Mouse (Mus musculus) embryonic facial prominence, embryonic 13.5 days (tissue): ENCODE measurements around the gene Bmp2. TPM values are rescaled to one million over a fixed set of nuclear protein-coding genes. Genes with fewer than 3 reads are reported as not detected.

Experiments used
- ATAC-seq: fragments of 200-750 bp; cut with Nextera tagmentation; 2 replicates; pipeline ENCODE4 v1.8.0; 2017; ENCODE audit warnings: low read depth; ENCODE audit not compliant: insufficient number of reproducible peaks, insufficient read depth, low FRiP score, low TSS enrichment
- H3K27ac ChIP-seq: fragments of 300-500 bp; sonication (generic); 2 replicates; pipeline ENCODE4 v1.5.1; 2015; ENCODE audit warnings: moderate library complexity, mild to moderate bottlenecking, inconsistent platforms
- H3K27me3 ChIP-seq: fragments of 300-500 bp; sonication (generic); 2 replicates; pipeline ENCODE4 v1.6.1; 2015; ENCODE audit warnings: mild to moderate bottlenecking, inconsistent platforms
- H3K36me3 ChIP-seq: fragments of 300-500 bp; sonication (generic); 2 replicates; pipeline ENCODE4 v1.6.1; 2015; ENCODE audit warnings: mild to moderate bottlenecking, inconsistent platforms
- H3K4me1 ChIP-seq: fragments of 300-500 bp; sonication (generic); 2 replicates; pipeline ENCODE4 v1.6.1; 2015; ENCODE audit warnings: inconsistent platforms
- H3K4me2 ChIP-seq: fragments of 300-500 bp; sonication (generic); 2 replicates; pipeline ENCODE4 v1.6.1; 2015; ENCODE audit warnings: moderate library complexity, mild to moderate bottlenecking, inconsistent platforms
- H3K4me3 ChIP-seq: fragments of 300-500 bp; sonication (generic); 2 replicates; pipeline ENCODE4 v1.5.1; 2015; ENCODE audit warnings: mild to moderate bottlenecking, inconsistent platforms
- H3K9ac ChIP-seq: fragments of 300-500 bp; sonication (generic); 2 replicates; pipeline ENCODE4 v1.6.1; 2015; ENCODE audit warnings: mild to moderate bottlenecking, inconsistent platforms
- H3K9me3 ChIP-seq: fragments of 300-500 bp; sonication (generic); 2 replicates; pipeline ENCODE4 v1.6.1; 2016; ENCODE audit warnings: inconsistent platforms
- WGBS: fragments of 180-500 bp; shearing (Covaris S2); methylation state at CpG from one replicate; pipeline ENCODE4 v1.1.7; 2015; ENCODE audit warnings: mixed read lengths; 5-methylcytosine and 5-hydroxymethylcytosine counted together
- polyA plus RNA-seq: library from polyadenylated mRNA; unstranded; fragments of >200 nt; fragmentation: Nextera tagmentation; extraction: Ambion mirVana; gene quantifications from 2 replicates; pipeline ENCODE4 v1.2.1, GENCODE M21; 2015

Bmp2 gene
- 21.7 and 24.3 TPM in 2 replicates for polyA plus RNA-seq

DNA sequence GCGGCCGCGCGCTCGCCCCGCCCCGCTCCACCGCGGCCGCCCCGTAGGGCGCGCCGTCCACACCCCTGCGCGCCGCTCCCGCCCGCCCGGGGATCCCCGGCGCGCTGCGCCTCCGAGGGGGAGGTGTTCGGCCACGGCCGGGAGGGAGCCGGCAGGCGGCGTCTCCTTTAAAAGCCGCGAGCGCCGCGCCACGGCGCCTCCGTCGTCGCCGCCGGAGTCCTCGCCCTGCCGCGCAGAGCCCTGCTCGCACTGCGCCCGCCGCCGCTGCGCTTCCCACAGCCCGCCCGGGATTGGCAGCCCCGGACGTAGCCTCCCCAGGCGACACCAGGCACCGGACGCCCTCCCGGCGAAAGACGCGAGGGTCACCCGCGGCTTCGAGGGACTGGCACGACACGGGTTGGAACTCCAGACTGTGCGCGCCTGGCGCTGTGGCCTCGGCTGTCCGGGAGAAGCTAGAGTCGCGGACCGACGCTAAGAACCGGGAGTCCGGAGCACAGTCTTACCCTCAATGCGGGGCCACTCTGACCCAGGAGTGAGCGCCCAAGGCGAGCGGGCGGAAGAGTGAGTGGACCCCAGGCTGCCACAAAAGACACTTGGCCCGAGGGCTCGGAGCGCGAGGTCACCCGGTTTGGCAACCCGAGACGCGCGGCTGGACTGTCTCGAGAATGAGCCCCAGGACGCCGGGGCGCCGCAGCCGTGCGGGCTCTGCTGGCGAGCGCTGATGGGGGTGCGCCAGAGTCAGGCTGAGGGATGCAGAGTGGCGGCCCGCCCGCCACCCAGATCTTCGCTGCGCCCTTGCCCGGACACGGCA, at the start of gene Bmp2:
Gene Bmp2, plus strand, starts transcription at position 129 of the 811 bp plus-strand sequence.
- under 1% methylated on average over 103 of the region's 110 CpGs for WGBS
- H3K36me3 ChIP-seq: no peaks in the 10 kb centered on the region

DNA sequence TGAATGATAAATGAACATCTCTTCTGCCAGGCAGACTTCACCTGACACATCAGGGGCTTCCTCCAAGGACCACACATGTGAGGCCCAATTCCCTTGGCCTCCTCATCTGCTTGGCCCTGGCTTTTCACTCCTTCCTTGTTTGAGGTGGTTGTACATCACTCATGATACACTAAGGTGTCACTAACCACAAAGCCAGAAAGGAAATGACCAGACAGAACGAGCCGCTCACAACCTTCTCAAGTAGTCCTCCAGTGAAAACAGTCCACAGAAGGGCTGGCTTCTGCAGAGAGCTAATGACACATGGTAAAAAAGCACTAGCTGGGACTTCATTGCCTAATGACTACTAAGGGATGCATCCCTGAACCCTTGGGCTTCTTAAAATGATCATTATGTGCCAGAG, 46.3 kb upstream of the Bmp2 start:
- Histone ChIP-seq H3K9ac (no peak overlapping the region), H3K4me2 (no peak overlapping the region), H3K4me1 (no peaks in the 10 kb centered on the region), H3K36me3 (no peaks in the 10 kb centered on the region), H3K4me3 (no peak overlapping the region), H3K9me3 (no peaks in the 10 kb centered on the region), H3K27ac (no peak overlapping the region), H3K27me3 (no peaks in the 10 kb centered on the region)
- WGBS: 91% methylated on average over 2 of the region's 2 CpGs
- ATAC-seq: no peak

More for the DNA sequence above, at the start of gene Bmp2:
- peak; percentile 54 for ATAC-seq
- Histone ChIP-seq H3K27ac (peak within 1 kb of the TSS; percentile 79), H3K27me3 (peaks cover 39% of the 10 kb centered on the region), H3K4me1 (peaks cover 20% of the 10 kb centered on the region), H3K9ac (peak within 1 kb of the TSS; percentile 87), H3K9me3 (no peaks in the 10 kb centered on the region), H3K4me2 (peak within 1 kb of the TSS; percentile 88), H3K4me3 (peak within 1 kb of the TSS; percentile 72)

DNA sequence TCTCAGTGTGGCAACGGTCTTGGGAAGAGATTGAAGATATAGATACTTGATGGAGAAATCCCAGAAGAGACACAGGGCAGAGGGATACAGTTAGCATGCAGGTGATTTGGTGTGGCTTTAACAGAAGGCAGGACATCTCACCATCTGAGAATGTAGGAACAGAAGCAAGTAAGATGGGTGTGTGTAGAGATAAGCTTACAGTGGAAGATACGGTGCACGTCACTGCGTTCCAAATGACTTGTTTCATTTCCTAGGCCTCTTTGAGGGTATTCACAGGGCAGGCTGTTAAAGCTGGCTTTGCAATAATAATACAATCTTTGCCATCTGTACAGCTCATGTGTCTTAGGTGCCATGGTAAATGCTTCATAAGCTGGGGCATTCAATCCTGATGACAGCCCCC, 44.9 kb upstream of the Bmp2 start:
- ATAC-seq: no peak
- Histone ChIP-seq H3K9ac (no peak overlapping the region), H3K4me1 (no peaks in the 10 kb centered on the region), H3K4me2 (no peak overlapping the region), H3K27me3 (no peaks in the 10 kb centered on the region), H3K36me3 (no peaks in the 10 kb centered on the region), H3K27ac (no peak overlapping the region), H3K9me3 (no peaks in the 10 kb centered on the region), H3K4me3 (no peak overlapping the region)
- 90% methylated on average over 4 of the region's 4 CpGs for whole genome bisulfite sequencing

GRCm38 (mm10) chr2:133509141-133509540, 42.8 kb upstream of the Bmp2 start:
- no peak overlapping the region for H3K4me2 ChIP-seq
- no peak overlapping the region for H3K9ac ChIP-seq
- no peaks in the 10 kb centered on the region for H3K9me3 ChIP-seq
- H3K36me3 ChIP-seq: no peaks in the 10 kb centered on the region
- ATAC-seq: no peak
- no peaks in the 10 kb centered on the region for H3K27me3 ChIP-seq
- no peaks in the 10 kb centered on the region for H3K4me1 ChIP-seq
- 87% methylated on average over 16 of the region's 16 CpGs for WGBS
- no peak overlapping the region for H3K27ac ChIP-seq
- no peak overlapping the region for H3K4me3 ChIP-seq

DNA sequence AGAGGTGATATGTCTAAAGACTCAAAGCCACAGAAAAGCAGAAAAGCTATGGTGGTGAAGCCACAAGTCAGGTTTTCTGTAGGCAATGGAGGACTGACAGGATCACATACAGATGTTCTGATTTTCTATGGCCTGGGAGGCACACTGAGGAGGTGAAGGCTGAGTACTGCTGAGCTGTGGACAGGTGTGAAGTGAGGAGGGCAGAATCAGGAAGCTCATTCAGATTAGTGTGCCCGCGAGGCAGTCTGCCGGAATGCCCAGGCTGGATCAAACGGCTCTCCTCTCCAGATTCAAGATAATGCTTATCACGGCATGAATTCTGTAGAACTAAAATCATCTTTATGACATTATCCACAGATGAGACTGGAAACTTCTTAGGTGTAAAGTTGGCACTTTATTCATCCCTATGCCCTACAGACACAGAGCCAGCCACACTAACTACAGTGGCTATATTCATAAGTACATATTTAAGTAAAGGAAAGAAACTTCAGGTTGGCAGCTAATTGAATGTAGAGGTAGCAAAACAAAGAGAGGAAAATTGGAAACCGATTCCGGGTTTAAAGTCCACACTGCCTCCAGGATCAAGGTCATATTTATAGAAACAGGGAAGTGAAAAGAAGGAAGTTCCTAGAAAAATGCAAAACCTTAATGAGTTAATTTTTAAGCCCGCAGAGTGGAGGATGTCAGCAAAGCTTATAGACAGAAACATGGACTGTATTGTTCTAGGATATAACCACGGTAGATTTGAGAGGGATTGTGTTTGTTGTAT, 40.8 kb upstream of the Bmp2 start:
- Histone ChIP-seq H3K9me3 (no peaks in the 10 kb centered on the region), H3K36me3 (no peaks in the 10 kb centered on the region), H3K27ac (no peak overlapping the region), H3K27me3 (no peaks in the 10 kb centered on the region), H3K9ac (no peak overlapping the region), H3K4me1 (no peaks in the 10 kb centered on the region), H3K4me2 (no peak overlapping the region), H3K4me3 (no peak overlapping the region)
- ATAC-seq: no peak
- 77% methylated on average over 9 of the region's 9 CpGs for WGBS

DNA sequence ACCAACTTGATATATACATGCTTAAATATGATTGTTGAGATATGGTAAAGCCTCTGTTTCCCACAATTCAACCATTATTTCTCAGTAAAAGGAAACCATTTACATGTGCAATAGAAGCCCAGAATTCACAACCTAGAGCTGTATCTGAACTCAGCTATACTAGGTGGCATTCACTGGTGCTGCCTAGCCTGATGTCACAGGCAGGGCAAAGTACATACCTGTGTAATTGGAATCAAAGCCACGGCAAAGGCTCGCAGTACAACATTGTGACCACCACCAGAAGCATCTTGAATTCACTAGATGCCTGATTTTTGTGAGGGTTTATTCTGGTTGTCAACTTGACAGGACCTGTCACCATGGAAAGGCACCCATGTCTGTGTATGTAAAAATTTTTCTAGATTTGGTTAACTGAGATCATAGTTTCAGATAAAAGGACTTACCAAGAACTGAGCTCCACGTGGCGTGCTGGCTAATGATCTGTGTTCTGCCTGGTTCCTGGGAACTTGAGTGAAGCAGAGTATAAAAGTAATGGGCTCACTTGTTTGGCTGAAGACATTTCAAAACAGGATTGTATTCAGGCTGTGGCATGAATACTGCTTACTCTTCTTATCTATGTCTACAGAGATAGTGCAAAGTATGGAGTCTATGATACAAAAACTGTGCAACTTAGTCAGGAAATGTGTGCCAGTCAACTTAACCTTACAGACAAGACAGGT, 35.5 kb upstream of the Bmp2 start:
- H3K4me2 ChIP-seq: no peak overlapping the region
- no peaks in the 10 kb centered on the region for H3K9me3 ChIP-seq
- H3K27me3 ChIP-seq: no peaks in the 10 kb centered on the region
- no peaks in the 10 kb centered on the region for H3K36me3 ChIP-seq
- H3K9ac ChIP-seq: no peak overlapping the region
- 86% methylated on average over 4 of the region's 4 CpGs for WGBS
- H3K27ac ChIP-seq: no peak overlapping the region
- no peak overlapping the region for H3K4me3 ChIP-seq
- 0 out of 2 replicates have a peak, but pooled peaks cover 6% of the 10 kb centered on the region for H3K4me1 ChIP-seq
- ATAC-seq: no peak

GRCm38 (mm10) chr2:133517867-133518266, 34.1 kb upstream of the Bmp2 start:
- no peaks in the 10 kb centered on the region for H3K36me3 ChIP-seq
- ATAC-seq: no peak
- no peak overlapping the region for H3K9ac ChIP-seq
- H3K9me3 ChIP-seq: no peaks in the 10 kb centered on the region
- no peaks in the 10 kb centered on the region for H3K27me3 ChIP-seq
- no peak overlapping the region for H3K27ac ChIP-seq
- no peak overlapping the region for H3K4me2 ChIP-seq
- H3K4me1 ChIP-seq: 0 out of 2 replicates have a peak, but pooled peaks cover 6% of the 10 kb centered on the region
- WGBS: 81% methylated on average over 2 of the region's 2 CpGs
- H3K4me3 ChIP-seq: no peak overlapping the region

GRCm38 (mm10) chr2:133521193-133521592, 30.8 kb upstream of the Bmp2 start:
- H3K27ac ChIP-seq: no peak overlapping the region
- H3K27me3 ChIP-seq: no peaks in the 10 kb centered on the region
- H3K4me1 ChIP-seq: peaks cover 13% of the 10 kb centered on the region
- H3K9ac ChIP-seq: no peak overlapping the region
- no peak overlapping the region for H3K4me3 ChIP-seq
- H3K36me3 ChIP-seq: no peaks in the 10 kb centered on the region
- no peaks in the 10 kb centered on the region for H3K9me3 ChIP-seq
- ATAC-seq: no peak
- no peak overlapping the region for H3K4me2 ChIP-seq
- 35% methylated on average over 5 of the region's 5 CpGs for WGBS

DNA sequence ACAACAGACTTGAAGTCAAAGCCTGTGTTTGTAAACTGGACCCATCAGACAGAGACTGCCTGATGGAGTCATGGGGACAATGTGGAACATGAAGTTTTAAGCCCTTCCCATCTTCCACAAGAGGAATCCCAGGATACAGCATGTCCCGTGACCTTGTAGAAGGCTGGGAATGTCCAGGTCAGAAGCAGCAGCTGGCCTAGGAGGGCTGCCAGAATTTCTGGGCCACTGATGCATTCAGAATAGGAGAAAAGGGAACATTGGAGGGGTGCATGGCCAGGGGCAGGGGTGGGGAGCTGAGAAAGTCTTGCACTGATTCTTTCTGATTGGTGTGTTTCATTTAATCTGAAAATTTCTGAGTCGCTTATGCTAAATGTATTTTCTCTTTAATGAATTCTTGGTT, 29.8 kb upstream of the Bmp2 start:
- Histone ChIP-seq H3K4me2 (no peak overlapping the region), H3K4me1 (peaks cover 13% of the 10 kb centered on the region), H3K9ac (no peak overlapping the region), H3K36me3 (no peaks in the 10 kb centered on the region), H3K27ac (no peak overlapping the region), H3K9me3 (no peaks in the 10 kb centered on the region), H3K27me3 (no peaks in the 10 kb centered on the region), H3K4me3 (no peak overlapping the region)
- WGBS: 87% methylated on average over 2 of the region's 2 CpGs
- ATAC-seq: no peak

DNA sequence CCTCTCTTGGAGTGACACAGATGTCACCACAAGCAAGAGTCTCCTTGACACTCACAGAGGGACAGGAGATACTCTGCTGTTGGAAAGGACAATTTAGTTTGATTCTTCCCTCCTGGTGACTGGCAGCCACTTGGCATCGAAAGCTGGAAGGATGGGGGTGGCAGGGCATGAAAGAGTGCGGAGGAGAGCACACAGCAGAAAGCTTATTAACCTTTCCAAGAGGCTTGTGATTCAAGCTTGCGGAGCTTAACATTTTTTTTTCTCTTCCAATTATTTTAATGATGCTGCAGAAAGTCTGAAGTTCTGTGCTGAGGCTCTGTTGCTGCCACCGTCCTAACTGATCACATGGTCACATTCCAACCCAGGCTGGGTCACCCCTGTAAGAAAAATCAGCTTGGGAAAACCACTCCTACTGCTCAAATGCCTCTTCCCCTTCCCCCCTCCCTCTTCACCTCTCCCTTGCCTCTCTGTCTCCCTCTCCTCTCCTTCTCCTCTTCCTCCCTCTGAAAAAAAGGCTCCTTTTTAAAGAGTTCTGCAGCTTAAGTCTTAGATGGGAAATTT, 26.3 kb upstream of the Bmp2 start:
- no peaks in the 10 kb centered on the region for H3K9me3 ChIP-seq
- ATAC-seq: no peak

GRCm38 (mm10) chr2:133529396-133529795, 22.6 kb upstream of the Bmp2 start:
- Histone ChIP-seq H3K27me3 (no peaks in the 10 kb centered on the region), H3K9ac (no peak overlapping the region), H3K27ac (no peak overlapping the region), H3K4me2 (no peak overlapping the region), H3K9me3 (no peaks in the 10 kb centered on the region), H3K36me3 (no peaks in the 10 kb centered on the region), H3K4me3 (no peak overlapping the region), H3K4me1 (peaks cover 7% of the 10 kb centered on the region)
- WGBS: 96% methylated on average over 9 of the region's 9 CpGs
- no peak for ATAC-seq

More for the DNA sequence above, 26.3 kb upstream of the Bmp2 start:
- Histone ChIP-seq H3K9ac (no peak overlapping the region), H3K27me3 (no peaks in the 10 kb centered on the region), H3K27ac (no peak overlapping the region), H3K4me1 (peaks cover 13% of the 10 kb centered on the region), H3K4me3 (no peak overlapping the region), H3K36me3 (no peaks in the 10 kb centered on the region), H3K4me2 (no peak overlapping the region)
- 37% methylated on average over 4 of the region's 4 CpGs for WGBS
